Comparison of ENCODE assay signal across 8 mouse cellular contexts in the genomic region with DNA sequence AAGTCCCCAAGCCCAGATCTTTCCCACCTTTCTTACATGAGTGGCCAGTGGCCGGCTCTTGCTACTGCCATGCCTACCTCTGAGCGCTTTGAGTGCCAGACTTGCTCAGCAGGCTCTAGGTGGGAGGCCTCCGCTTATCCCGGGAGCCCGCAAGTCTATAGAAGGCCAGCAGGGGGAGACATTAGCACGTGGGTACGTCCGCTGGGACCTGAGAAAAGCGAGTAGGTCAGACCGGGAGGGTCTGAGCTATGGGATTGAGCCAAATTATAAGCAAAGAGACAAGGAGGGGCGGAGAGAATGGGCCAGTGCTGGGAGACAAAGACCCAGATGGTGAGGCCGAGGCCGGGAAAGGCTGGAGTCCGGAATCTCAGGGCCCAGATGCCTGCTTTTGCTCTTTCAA. TPM values are rescaled to one million over a fixed set of nuclear protein-coding genes. Genes with fewer than 3 reads are reported as not detected.
DNase-seq lines count a peak whose midpoint lies in the region.

No protein-coding gene starts in this region.

- DNase-seq in adrenal gland, adult 18-20 months (ENCODE audit: low spot score in 2 of 2): peak; percentile 61 to 73
- peak; percentile 86 for DNase-seq in embryo, embryonic 10 days (ENCODE audit: low spot score)
- peak; percentile 72 for DNase-seq in gastrocnemius, postnatal 14 days
- peak; percentile 78 for DNase-seq in induced T-regulatory cell, adult 2 months (ENCODE audit: low read depth)
- peak; percentile 54 to 69 for DNase-seq in left cerebral cortex, adult 8-10 months (ENCODE audit: low spot score in 2 of 2)
- peak; percentile 72 for DNase-seq in right cerebral cortex, postnatal 14 days
- peak; percentile 76 for DNase-seq in yolk sac, embryonic 10.5 days (ENCODE audit: low spot score)

- H3K27me3 ChIP-seq in megakaryocyte, embryonic 14.5 days (replicated peaks): peaks cover 58% of the 10 kb centered on the region

- no peaks in the 10 kb centered on the region for H3K36me3 ChIP-seq in megakaryocyte, embryonic 14.5 days (replicated peaks; ENCODE audit: low read length)

- peaks cover 14% of the 10 kb centered on the region for H3K9me3 ChIP-seq in megakaryocyte, embryonic 14.5 days

- peaks cover 30% of the 10 kb centered on the region for H3K4me1 ChIP-seq in megakaryocyte, embryonic 14.5 days

- peak overlapping the region; percentile 93 for H3K4me3 ChIP-seq in megakaryocyte, embryonic 14.5 days (replicated peaks)

- intact Hi-C loops in gastrocnemius, postnatal 14 days (cut with DNase I; ENCODE audit: low total_unique reads): loop anchor here (5.0 to 10.0 kb wide), 4 partner anchors 220 to 520 kb away; no protein-coding TSS in a partner anchor

RNA-seq across cellular contexts. Expression of a gene that starts 1.0 kb away (rescaled TPM):
- total RNA-seq in adrenal gland, adult 18-20 months (2021): 10 to 100 TPM; 53.1 to 65.4 TPM
- total RNA-seq in gastrocnemius, postnatal 14 days (2021): 1 to 10 TPM; 8.4 to 9.8 TPM
- total RNA-seq in left cerebral cortex, adult 8-10 months (2022): 10 to 100 TPM; 10.8 to 17.6 (median 15.2) TPM
- 8.6 and 12.4 TPM in 2 replicates for polyA plus RNA-seq in megakaryocyte, embryonic 14.5 days (2012; ENCODE audit: insufficient read depth, low replicate concordance)

Comparison
In these comparisons a context has a peak if more than half of its experiments do, and no peak if none do; other contexts are left out.
1. Peak in every context shown above with its lines: DNase-seq and H3K4me3 ChIP-seq.